Mouse (Mus musculus): ENCODE measurements around the gene Ccnd3.

The Ccnd3 gene

GRCm38 (mm10) chr17:47609182-47609581 lies 104.3 kb downstream of the Ccnd3 start:
- TF ChIP-seq CTCF (conservative IDR thresholded peaks at IDR 0.05; ENCODE audit: low read length) (no peak), NANOG (IDR thresholded peaks at IDR 0.05; ENCODE audit: borderline replicate concordance, low read length) (no peak), POU5F1 (IDR thresholded peaks at IDR 0.05; ENCODE audit: borderline replicate concordance, low read length) (no peak)
- Histone ChIP-seq H3K27me3 (ENCODE audit: insufficient read depth, low read length) (no peaks in the 10 kb centered on the region), H3K36me3 (ENCODE audit: insufficient read depth, low read length) (peaks cover 77% of the 10 kb centered on the region), H3K9me3 (ENCODE audit: low read length) (no peaks in the 10 kb centered on the region), H3K4me3 (replicated peaks; ENCODE audit: low read length) (0 out of 2 replicates have a peak overlapping the region, but pooled peaks have one; percentile 98), H3K4me1 (replicated peaks; ENCODE audit: low read depth, low read length) (peaks cover 77% of the 10 kb centered on the region)

GRCm38 (mm10) chr17:47610849-47611660 lies 106.2 kb downstream of the Ccnd3 start, which contains the start of the genes Bysl, Med20 and Gm20517:
Gene Bysl (minus strand): TSS chr17:47611492.
Gene Med20 (plus strand): TSS chr17:47611582.
Gene Gm20517 (plus strand): TSS chr17:47611589.
- Histone ChIP-seq H3K27me3 (ENCODE audit: insufficient read depth, low read length) (no peaks in the 10 kb centered on the region), H3K4me1 (replicated peaks; ENCODE audit: low read depth, low read length) (peaks cover 69% of the 10 kb centered on the region), H3K4me3 (replicated peaks; ENCODE audit: low read length) (peak within 1 kb of the TSS; percentile 98), H3K36me3 (ENCODE audit: insufficient read depth, low read length) (peaks cover 77% of the 10 kb centered on the region), H3K9me3 (ENCODE audit: low read length) (no peaks in the 10 kb centered on the region)
- TF ChIP-seq CTCF (conservative IDR thresholded peaks at IDR 0.05; ENCODE audit: low read length) (peak; percentile 92), NANOG (IDR thresholded peaks at IDR 0.05; ENCODE audit: borderline replicate concordance, low read length) (no peak)

- TF ChIP-seq NANOG (IDR thresholded peaks at IDR 0.05; ENCODE audit: borderline replicate concordance, low read length) (no peak), CTCF (conservative IDR thresholded peaks at IDR 0.05; ENCODE audit: low read length) (no peak), POU5F1 (IDR thresholded peaks at IDR 0.05; ENCODE audit: borderline replicate concordance, low read length) (no peak)
- H3K27me3 ChIP-seq (ENCODE audit: insufficient read depth, low read length): no peaks in the 10 kb centered on the region
These were observed 106.8 kb downstream of the Ccnd3 start for GRCm38 (mm10) chr17:47611661-47611982.

GRCm38 (mm10) chr17:47614018-47614417 lies 109.2 kb downstream of the Ccnd3 start:
- Histone ChIP-seq H3K36me3 (ENCODE audit: insufficient read depth, low read length) (peaks cover 76% of the 10 kb centered on the region), H3K9me3 (ENCODE audit: low read length) (no peaks in the 10 kb centered on the region), H3K4me1 (replicated peaks; ENCODE audit: low read depth, low read length) (peaks cover 55% of the 10 kb centered on the region), H3K27me3 (ENCODE audit: insufficient read depth, low read length) (no peaks in the 10 kb centered on the region), H3K4me3 (replicated peaks; ENCODE audit: low read length) (no peak overlapping the region)
- TF ChIP-seq NANOG (IDR thresholded peaks at IDR 0.05; ENCODE audit: borderline replicate concordance, low read length) (no peak), CTCF (conservative IDR thresholded peaks at IDR 0.05; ENCODE audit: low read length) (peak; percentile 84)

More at GRCm38 (mm10) chr17:47611661-47611982, 106.8 kb downstream of the Ccnd3 start:
- Histone ChIP-seq H3K4me1 (replicated peaks; ENCODE audit: low read depth, low read length) (peaks cover 67% of the 10 kb centered on the region), H3K4me3 (replicated peaks; ENCODE audit: low read length) (peak overlapping the region; percentile 98), H3K9me3 (ENCODE audit: low read length) (no peaks in the 10 kb centered on the region), H3K36me3 (ENCODE audit: insufficient read depth, low read length) (peaks cover 77% of the 10 kb centered on the region)

GRCm38 (mm10) chr17:47616119-47616518 lies 111.3 kb downstream of the Ccnd3 start:
- Histone ChIP-seq H3K4me1 (replicated peaks; ENCODE audit: low read depth, low read length) (peaks cover 53% of the 10 kb centered on the region), H3K36me3 (ENCODE audit: insufficient read depth, low read length) (peaks cover 86% of the 10 kb centered on the region), H3K9me3 (ENCODE audit: low read length) (no peaks in the 10 kb centered on the region), H3K27me3 (ENCODE audit: insufficient read depth, low read length) (no peaks in the 10 kb centered on the region), H3K4me3 (replicated peaks; ENCODE audit: low read length) (no peak overlapping the region)
- TF ChIP-seq CTCF (conservative IDR thresholded peaks at IDR 0.05; ENCODE audit: low read length) (no peak), NANOG (IDR thresholded peaks at IDR 0.05; ENCODE audit: borderline replicate concordance, low read length) (no peak), POU5F1 (IDR thresholded peaks at IDR 0.05; ENCODE audit: borderline replicate concordance, low read length) (no peak)

- no peak overlapping the region for H3K4me3 ChIP-seq (replicated peaks; ENCODE audit: low read length)
- H3K4me1 ChIP-seq (replicated peaks; ENCODE audit: low read depth, low read length): peaks cover 58% of the 10 kb centered on the region
- H3K27me3 ChIP-seq (ENCODE audit: insufficient read depth, low read length): no peaks in the 10 kb centered on the region
- H3K36me3 ChIP-seq (ENCODE audit: insufficient read depth, low read length): peaks cover 91% of the 10 kb centered on the region
- H3K9me3 ChIP-seq (ENCODE audit: low read length): no peaks in the 10 kb centered on the region
- TF ChIP-seq CTCF (conservative IDR thresholded peaks at IDR 0.05; ENCODE audit: low read length) (no peak), NANOG (IDR thresholded peaks at IDR 0.05; ENCODE audit: borderline replicate concordance, low read length) (no peak), POU5F1 (IDR thresholded peaks at IDR 0.05; ENCODE audit: borderline replicate concordance, low read length) (no peak)
These were observed 111.8 kb downstream of the Ccnd3 start for GRCm38 (mm10) chr17:47616652-47617051.

GRCm38 (mm10) chr17:47617605-47618307 lies 112.9 kb downstream of the Ccnd3 start:
- Histone ChIP-seq H3K27me3 (ENCODE audit: insufficient read depth, low read length) (no peaks in the 10 kb centered on the region), H3K9me3 (ENCODE audit: low read length) (no peaks in the 10 kb centered on the region), H3K4me3 (replicated peaks; ENCODE audit: low read length) (no peak overlapping the region), H3K4me1 (replicated peaks; ENCODE audit: low read depth, low read length) (peaks cover 58% of the 10 kb centered on the region), H3K36me3 (ENCODE audit: insufficient read depth, low read length) (peaks cover 98% of the 10 kb centered on the region)
- TF ChIP-seq CTCF (conservative IDR thresholded peaks at IDR 0.05; ENCODE audit: low read length): no peak
- no peak for TF ChIP-seq NANOG (IDR thresholded peaks at IDR 0.05; ENCODE audit: borderline replicate concordance, low read length)
- TF ChIP-seq POU5F1 (IDR thresholded peaks at IDR 0.05; ENCODE audit: borderline replicate concordance, low read length): no peak

GRCm38 (mm10) chr17:47618556-47619311 lies 113.9 kb downstream of the Ccnd3 start:
- peaks cover 57% of the 10 kb centered on the region for H3K4me1 ChIP-seq (replicated peaks; ENCODE audit: low read depth, low read length)
- H3K9me3 ChIP-seq (ENCODE audit: low read length): no peaks in the 10 kb centered on the region
- H3K4me3 ChIP-seq (replicated peaks; ENCODE audit: low read length): no peak overlapping the region
- TF ChIP-seq CTCF (conservative IDR thresholded peaks at IDR 0.05; ENCODE audit: low read length): no peak
- no peak for TF ChIP-seq POU5F1 (IDR thresholded peaks at IDR 0.05; ENCODE audit: borderline replicate concordance, low read length)
- no peak for TF ChIP-seq NANOG (IDR thresholded peaks at IDR 0.05; ENCODE audit: borderline replicate concordance, low read length)
- peaks cover 98% of the 10 kb centered on the region for H3K36me3 ChIP-seq (ENCODE audit: insufficient read depth, low read length)
- H3K27me3 ChIP-seq (ENCODE audit: insufficient read depth, low read length): no peaks in the 10 kb centered on the region

Data from E14TG2a.4 (cell line).